Mouse (Mus musculus): Measurements from ENCODE around the gene Actn4.

GRCm38 (mm10) chr7:28952786-28953185, 9.4 kb downstream of the Actn4 start:
- TF ChIP-seq CTCF (IDR thresholded peaks at IDR 0.05; ENCODE audit: low read depth, low read length) (no peak), POLR2A (IDR thresholded peaks at IDR 0.05; ENCODE audit: borderline replicate concordance, low read depth, low read length) (no peak)
